ENCODE assay signal across 13 mouse cellular contexts in the genomic region with DNA sequence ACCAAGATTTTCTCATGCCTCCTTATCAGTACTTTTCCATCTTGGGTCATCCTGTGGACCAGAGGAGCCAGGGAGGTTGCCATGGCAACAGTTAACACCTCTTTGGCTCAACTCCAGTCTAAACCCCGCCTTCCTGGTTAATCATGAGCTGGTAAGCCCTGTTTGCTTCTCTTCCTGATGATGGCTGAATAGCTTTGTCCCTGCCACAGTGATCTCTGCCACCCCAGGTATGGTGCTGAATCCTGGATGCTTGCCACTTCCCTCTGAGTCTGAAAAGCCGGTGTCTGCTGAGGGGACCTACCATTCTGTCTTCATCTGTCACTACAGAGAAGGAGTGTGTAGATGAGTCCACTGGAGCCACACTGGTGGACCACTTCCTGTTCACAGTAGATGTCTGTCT.
DNase-seq lines count a peak whose midpoint lies in the region; ATAC-seq and TF ChIP-seq lines count a peak whose summit lies in the region.
"Had no signal": no experiment of that assay in that cellular context is flagged by ENCODE, and none has a peak within 500 bp of the region (broad histone marks: within the 10 kb centered on the region; RNA-seq: fewer than 3 reads in every experiment).

No protein-coding gene starts in this region.

- 0 out of 2 replicates have a peak, but pooled peaks cover 6% of the 10 kb centered on the region for H3K4me1 ChIP-seq in forebrain, embryonic 12.5 days
- peaks cover 4% of the 10 kb centered on the region; the same call in 1 of the 2 replicates for H3K4me1 ChIP-seq in forebrain, postnatal 0 days (ENCODE audit: insufficient read depth)
- H3K4me1 ChIP-seq in lung, embryonic 16.5 days (replicated peaks; ENCODE audit: control insufficient read depth, insufficient read depth, low read length): no peaks in the 10 kb centered on the region
- H3K4me1 ChIP-seq in intestine, embryonic 16.5 days (ENCODE audit: control insufficient read depth, insufficient read depth, low read length): no peaks in the 10 kb centered on the region
- H3K4me1 ChIP-seq in midbrain, embryonic 14.5 days (ENCODE audit: control insufficient read depth, insufficient read depth, low read length): 0 out of 2 replicates have a peak, but pooled peaks cover 5% of the 10 kb centered on the region
- H3K4me1 ChIP-seq: embryonic facial prominence, embryonic 13.5 days; heart, embryonic 13.5 days had no signal

- no peak for TF ChIP-seq CTCF in forebrain, postnatal 0 days (IDR thresholded peaks at IDR 0.05; ENCODE audit: low read depth)

- H3K27me3 ChIP-seq in forebrain, embryonic 12.5 days: 0 out of 2 replicates have a peak, but pooled peaks cover 2% of the 10 kb centered on the region
- H3K27me3 ChIP-seq in forebrain, postnatal 0 days (ENCODE audit: insufficient read depth, low read length): no peaks in the 10 kb centered on the region
- peaks cover 2% of the 10 kb centered on the region; the same call in 1 of the 2 replicates for H3K27me3 ChIP-seq in lung, embryonic 16.5 days (ENCODE audit: control insufficient read depth, insufficient read depth, low read depth, low read length)
- no peaks in the 10 kb centered on the region for H3K27me3 ChIP-seq in intestine, embryonic 16.5 days (replicated peaks; ENCODE audit: control insufficient read depth, insufficient read depth, low read length)
- no peaks in the 10 kb centered on the region for H3K27me3 ChIP-seq in midbrain, embryonic 14.5 days (ENCODE audit: control insufficient read depth, insufficient read depth, low read length)
- H3K27me3 ChIP-seq: embryonic facial prominence, embryonic 13.5 days; limb, embryonic 12.5 days had no signal

- H3K9me3 ChIP-seq in forebrain, embryonic 12.5 days: no peaks in the 10 kb centered on the region
- H3K9me3 ChIP-seq in forebrain, postnatal 0 days (ENCODE audit: low read length): no peaks in the 10 kb centered on the region
- H3K9me3 ChIP-seq in lung, embryonic 16.5 days (ENCODE audit: control insufficient read depth, low read length): peaks cover 2% of the 10 kb centered on the region; the same call in 1 of the 2 replicates
- no peaks in the 10 kb centered on the region for H3K9me3 ChIP-seq in intestine, embryonic 16.5 days (ENCODE audit: control insufficient read depth, low read length)
- H3K9me3 ChIP-seq in midbrain, embryonic 14.5 days (ENCODE audit: control insufficient read depth, low read length): no peaks in the 10 kb centered on the region
- H3K9me3 ChIP-seq: embryonic facial prominence, embryonic 13.5 days; heart, embryonic 13.5 days; limb, embryonic 12.5 days had no signal

- 38% methylated on average over 2 of the region's 2 CpGs for WGBS in forebrain, embryonic 12.5 days
- WGBS in forebrain, postnatal 0 days: 26% methylated on average over 2 of the region's 2 CpGs
- WGBS in lung, embryonic 16.5 days: 14% methylated on average over 2 of the region's 2 CpGs
- WGBS in intestine, embryonic 16.5 days: 27% methylated on average over 2 of the region's 2 CpGs
- WGBS in midbrain, embryonic 14.5 days: 25% methylated on average over 2 of the region's 2 CpGs

- ATAC-seq in forebrain, embryonic 12.5 days (ENCODE audit: low FRiP score): peak; percentile 53; the same call in 1 of the 2 replicates
- no peak for ATAC-seq in forebrain, postnatal 0 days
- ATAC-seq in lung, embryonic 16.5 days (ENCODE audit: low read depth): peak; percentile 32; the same call in 1 of the 2 replicates
- peak; percentile 58 for ATAC-seq in intestine, embryonic 16.5 days
- no peak for ATAC-seq in midbrain, embryonic 14.5 days (ENCODE audit: low FRiP score, low TSS enrichment)
- ATAC-seq: Patski had no signal

- no peaks in the 10 kb centered on the region for H3K36me3 ChIP-seq in forebrain, embryonic 12.5 days (replicated peaks)
- no peaks in the 10 kb centered on the region for H3K36me3 ChIP-seq in forebrain, postnatal 0 days (ENCODE audit: insufficient read depth)
- no peaks in the 10 kb centered on the region for H3K36me3 ChIP-seq in lung, embryonic 16.5 days (ENCODE audit: control insufficient read depth, insufficient read depth, low read length)
- H3K36me3 ChIP-seq in intestine, embryonic 16.5 days (ENCODE audit: control insufficient read depth, insufficient read depth, low read length): no peaks in the 10 kb centered on the region
- no peaks in the 10 kb centered on the region for H3K36me3 ChIP-seq in midbrain, embryonic 14.5 days (ENCODE audit: control insufficient read depth, insufficient read depth, low read length)
- H3K36me3 ChIP-seq: embryonic facial prominence, embryonic 13.5 days; heart, embryonic 13.5 days; limb, embryonic 12.5 days had no signal

- H3K4me2 ChIP-seq in forebrain, embryonic 12.5 days: no peak overlapping the region
- no peak overlapping the region for H3K4me2 ChIP-seq in forebrain, postnatal 0 days (ENCODE audit: low read depth)
- no peak overlapping the region for H3K4me2 ChIP-seq in lung, embryonic 16.5 days (ENCODE audit: low read depth, low read length)
- no peak overlapping the region for H3K4me2 ChIP-seq in intestine, embryonic 16.5 days (ENCODE audit: low read depth, low read length)
- H3K4me2 ChIP-seq in midbrain, embryonic 14.5 days (ENCODE audit: low read length): no peak overlapping the region
- H3K4me2 ChIP-seq: embryonic facial prominence, embryonic 13.5 days; heart, embryonic 13.5 days; limb, embryonic 12.5 days had no signal

- DNase-seq in forebrain, postnatal 0 days: no peak
- DNase-seq in lung, postnatal 25 days (ENCODE audit: low spot score): no peak
- DNase-seq in midbrain, embryonic 14.5 days: peak; percentile 76
- no peak for DNase-seq in adipocyte (ENCODE audit: low spot score)
- no peak for DNase-seq in thymus, postnatal 25 days

- H3K9ac ChIP-seq in forebrain, embryonic 12.5 days: no peak overlapping the region
- H3K9ac ChIP-seq in forebrain, postnatal 0 days: no peak overlapping the region
- no peak overlapping the region for H3K9ac ChIP-seq in lung, embryonic 16.5 days (ENCODE audit: low read length)
- no peak overlapping the region for H3K9ac ChIP-seq in intestine, embryonic 16.5 days (ENCODE audit: low read depth, low read length)
- H3K9ac ChIP-seq in midbrain, embryonic 14.5 days (replicated peaks; ENCODE audit: low read length): no peak overlapping the region
- H3K9ac ChIP-seq: embryonic facial prominence, embryonic 13.5 days; heart, embryonic 13.5 days; limb, embryonic 12.5 days had no signal

- H3K27ac ChIP-seq in forebrain, embryonic 12.5 days: no peak overlapping the region
- H3K27ac ChIP-seq in forebrain, postnatal 0 days (ENCODE audit: low read depth, low read length): no peak overlapping the region
- no peak overlapping the region for H3K27ac ChIP-seq in lung, embryonic 16.5 days (ENCODE audit: low read length)
- H3K27ac ChIP-seq in intestine, embryonic 16.5 days (ENCODE audit: low read length): no peak overlapping the region
- H3K27ac ChIP-seq in midbrain, embryonic 14.5 days (replicated peaks; ENCODE audit: low read depth, low read length): no peak overlapping the region; the same call in 1 of the 2 replicates
- H3K27ac ChIP-seq: embryonic facial prominence, embryonic 13.5 days; heart, embryonic 13.5 days; layer of hippocampus, adult 2 months; limb, embryonic 12.5 days had no signal

- H3K4me3 ChIP-seq in forebrain, embryonic 12.5 days (replicated peaks): no peak overlapping the region
- no peak overlapping the region for H3K4me3 ChIP-seq in forebrain, postnatal 0 days (ENCODE audit: low read depth, low read length)
- H3K4me3 ChIP-seq in lung, embryonic 16.5 days (ENCODE audit: low read length): no peak overlapping the region
- no peak overlapping the region for H3K4me3 ChIP-seq in intestine, embryonic 16.5 days (ENCODE audit: low read length)
- H3K4me3 ChIP-seq in midbrain, embryonic 14.5 days (replicated peaks; ENCODE audit: low read depth, low read length): no peak overlapping the region
- H3K4me3 ChIP-seq: embryonic facial prominence, embryonic 13.5 days; heart, embryonic 13.5 days; layer of hippocampus, adult 2 months; limb, embryonic 12.5 days had no signal

Comparison
In these comparisons a context has a peak if more than half of its experiments do, and no peak if none do; other contexts are left out.
1. ATAC-seq: peak in forebrain, embryonic 12.5 days (single experiment), lung, embryonic 16.5 days (single experiment) and intestine, embryonic 16.5 days (single experiment); none in forebrain, postnatal 0 days (single experiment) and midbrain, embryonic 14.5 days (single experiment).